In genomic region chr19:4487877-4488276, GRCm38 (mm10) we compare ENCODE assay signal across 24 mouse cellular contexts. TPM values are rescaled to one million over a fixed set of nuclear protein-coding genes. Genes with fewer than 3 reads are reported as not detected.
DNase-seq lines count a peak whose midpoint lies in the region; ATAC-seq lines count a peak whose summit lies in the region.
"Had no signal": no experiment of that assay in that cellular context is flagged by ENCODE, and none has a peak within 500 bp of the region (broad histone marks: within the 10 kb centered on the region; RNA-seq: fewer than 3 reads in every experiment).

No protein-coding gene starts in this region.

- no peaks in the 10 kb centered on the region for H3K36me3 ChIP-seq in heart, embryonic 15.5 days
- no peaks in the 10 kb centered on the region for H3K36me3 ChIP-seq in lung, embryonic 16.5 days (ENCODE audit: control insufficient read depth, insufficient read depth, low read length)
- no peaks in the 10 kb centered on the region for H3K36me3 ChIP-seq in forebrain, embryonic 10.5 days (replicated peaks)
- H3K36me3 ChIP-seq: embryonic facial prominence, embryonic 13.5 days; heart, embryonic 13.5 days; hindbrain, embryonic 10.5 days; liver, embryonic 15.5 days; stomach, embryonic 15.5 days had no signal

- peaks cover 12% of the 10 kb centered on the region for H3K4me1 ChIP-seq in heart, embryonic 15.5 days (replicated peaks)
- H3K4me1 ChIP-seq in lung, embryonic 16.5 days (replicated peaks; ENCODE audit: control insufficient read depth, insufficient read depth, low read length): peaks cover 12% of the 10 kb centered on the region
- H3K4me1 ChIP-seq in forebrain, embryonic 10.5 days: peaks cover 13% of the 10 kb centered on the region

- H3K9ac ChIP-seq in heart, embryonic 15.5 days: peak overlapping the region; percentile 19; the same call in 1 of the 2 replicates
- H3K9ac ChIP-seq in lung, embryonic 16.5 days (ENCODE audit: low read length): no peak overlapping the region
- H3K9ac ChIP-seq: embryonic facial prominence, embryonic 13.5 days; heart, embryonic 13.5 days; liver, embryonic 15.5 days; stomach, embryonic 15.5 days had no signal

- no peaks in the 10 kb centered on the region for H3K27me3 ChIP-seq in heart, embryonic 15.5 days
- H3K27me3 ChIP-seq in lung, embryonic 16.5 days (ENCODE audit: control insufficient read depth, insufficient read depth, low read depth, low read length): no peaks in the 10 kb centered on the region
- H3K27me3 ChIP-seq in forebrain, embryonic 10.5 days (ENCODE audit: poor library complexity, severe bottlenecking): no peaks in the 10 kb centered on the region
- H3K27me3 ChIP-seq: heart, embryonic 13.5 days; stomach, embryonic 15.5 days had no signal

- 40% methylated on average over 2 of the region's 2 CpGs for WGBS in heart, embryonic 15.5 days
- 30% methylated on average over 2 of the region's 2 CpGs for WGBS in lung, embryonic 16.5 days
- WGBS in forebrain, embryonic 10.5 days: 83% methylated on average over 2 of the region's 2 CpGs

- no peak overlapping the region for H3K4me2 ChIP-seq in heart, embryonic 15.5 days
- no peak overlapping the region for H3K4me2 ChIP-seq in lung, embryonic 16.5 days (ENCODE audit: low read depth, low read length)
- H3K4me2 ChIP-seq: embryonic facial prominence, embryonic 13.5 days; heart, embryonic 13.5 days; liver, embryonic 15.5 days; stomach, embryonic 15.5 days had no signal

- ATAC-seq in heart, embryonic 15.5 days (replicated peaks; ENCODE audit: insufficient number of reproducible peaks, insufficient read depth, low FRiP score, low read depth): no peak; the same call in 1 of the 2 replicates
- ATAC-seq in lung, embryonic 16.5 days (ENCODE audit: low read depth): peak; percentile 82
- 0 out of 2 replicates have a peak, but pooled peaks have one; percentile 26 for ATAC-seq in megakaryocyte-erythroid progenitor cell, adult 5-6 weeks (replicated peaks; ENCODE audit: low FRiP score, low TSS enrichment, poor library complexity, severe bottlenecking)
- ATAC-seq: forebrain, embryonic 16.5 days; hindbrain, postnatal 0 days; midbrain, embryonic 16.5 days had no signal

- H3K27ac ChIP-seq in heart, embryonic 15.5 days: no peak overlapping the region
- peak overlapping the region; percentile 62 for H3K27ac ChIP-seq in lung, embryonic 16.5 days (ENCODE audit: low read length)
- H3K27ac ChIP-seq in forebrain, embryonic 10.5 days: no peak overlapping the region
- H3K27ac ChIP-seq: embryonic facial prominence, embryonic 13.5 days; heart, embryonic 13.5 days; hindbrain, embryonic 10.5 days; hindbrain, postnatal 0 days; kidney, postnatal 0 days; liver, embryonic 15.5 days; stomach, embryonic 15.5 days had no signal

- DNase-seq in heart, adult 11 months: no peak
- DNase-seq in brain, adult 2 months (ENCODE audit: low read depth, low spot score): peak; percentile 68
- DNase-seq in gastrocnemius, adult 8-10 months (ENCODE audit: low spot score in 2 of 2): no peak
- no peak for DNase-seq in forebrain, embryonic 10.5 days (ENCODE audit: extremely low spot score, low spot score)
- DNase-seq: cerebellum, adult 8-10 months; kidney, adult 11 months; retina, postnatal 1 day; thymus, postnatal 14 days had no signal

- H3K9me3 ChIP-seq in heart, embryonic 15.5 days (replicated peaks): no peaks in the 10 kb centered on the region
- H3K9me3 ChIP-seq in lung, embryonic 16.5 days (ENCODE audit: control insufficient read depth, low read length): no peaks in the 10 kb centered on the region
- no peaks in the 10 kb centered on the region for H3K9me3 ChIP-seq in forebrain, embryonic 10.5 days
- H3K9me3 ChIP-seq: embryonic facial prominence, embryonic 13.5 days; heart, embryonic 13.5 days; hindbrain, embryonic 10.5 days; liver, embryonic 15.5 days; megakaryocyte, embryonic 14.5 days; stomach, embryonic 15.5 days had no signal

- no peak overlapping the region for H3K4me3 ChIP-seq in heart, embryonic 15.5 days
- no peak overlapping the region for H3K4me3 ChIP-seq in lung, embryonic 16.5 days (ENCODE audit: low read length)
- no peak overlapping the region for H3K4me3 ChIP-seq in forebrain, embryonic 10.5 days
- H3K4me3 ChIP-seq: embryonic facial prominence, embryonic 13.5 days; heart, embryonic 13.5 days; hindbrain, embryonic 10.5 days; liver, embryonic 15.5 days; megakaryocyte, embryonic 14.5 days; stomach, embryonic 15.5 days had no signal

RNA-seq across cellular contexts. Expression of gene 2010003K11Rik, which starts 10.5 kb away (rescaled TPM):
- polyA plus RNA-seq in heart, embryonic 15.5 days (2015; fragmentation: Nextera tagmentation; extraction: Ambion mirVana): not detected in 2 replicates
- polyA plus RNA-seq in lung, embryonic 16.5 days (2015; fragmentation: Nextera tagmentation; extraction: Ambion mirVana): not detected in 2 replicates
- not detected in 2 replicates for total RNA-seq in megakaryocyte-erythroid progenitor cell, adult 5-6 weeks (2014; fragmentation: Nextera tagmentation)
- total RNA-seq in megakaryocyte-erythroid progenitor cell, adult 5-6 weeks (2017): not detected in 2 replicates
- under 1 TPM in 3 of 4 experiments, not detected in 1; 0.22 to 0.25 (median 0.24) TPM for total RNA-seq in gastrocnemius, adult 8-10 months (2022)
- not detected in 2 replicates for polyA plus RNA-seq in forebrain, embryonic 10.5 days (2016; fragmentation: Nextera tagmentation; extraction: Ambion mirVana)
- total RNA-seq: hindbrain, postnatal 0 days; layer of hippocampus, postnatal 14 days had no signal
- polyA plus RNA-seq: cortical plate, adult 2 months; embryonic facial prominence, embryonic 13.5 days; forebrain, embryonic 16.5 days; heart, embryonic 13.5 days; limb, embryonic 14.5 days; midbrain, embryonic 16.5 days had no signal

RNA-seq across cellular contexts. Expression of gene Syt12, which starts 10.6 kb away (rescaled TPM):
- polyA plus RNA-seq in heart, embryonic 15.5 days (2015; fragmentation: Nextera tagmentation; extraction: Ambion mirVana): 0.68 and 0.98 TPM in 2 replicates
- polyA plus RNA-seq in lung, embryonic 16.5 days (2015; fragmentation: Nextera tagmentation; extraction: Ambion mirVana): 1.2 and 1.6 TPM in 2 replicates
- not detected in 2 replicates for total RNA-seq in megakaryocyte-erythroid progenitor cell, adult 5-6 weeks (2014; fragmentation: Nextera tagmentation)
- not detected in 2 replicates for total RNA-seq in megakaryocyte-erythroid progenitor cell, adult 5-6 weeks (2017)
- total RNA-seq in gastrocnemius, adult 8-10 months (2022): 1 to 10 TPM; 1.8 to 4.7 (median 2.2) TPM
- polyA plus RNA-seq in forebrain, embryonic 10.5 days (2016; fragmentation: Nextera tagmentation; extraction: Ambion mirVana): 2.5 and 3.0 TPM in 2 replicates

RNA-seq across cellular contexts. Expression of gene Pcx, which starts 22.4 kb away (rescaled TPM):
- 10.5 and 16.8 TPM in 2 replicates for polyA plus RNA-seq in heart, embryonic 15.5 days (2015; fragmentation: Nextera tagmentation; extraction: Ambion mirVana)
- polyA plus RNA-seq in lung, embryonic 16.5 days (2015; fragmentation: Nextera tagmentation; extraction: Ambion mirVana): 21.3 and 24.7 TPM in 2 replicates
- 4.8 and 11.0 TPM in 2 replicates for total RNA-seq in megakaryocyte-erythroid progenitor cell, adult 5-6 weeks (2014; fragmentation: Nextera tagmentation)
- total RNA-seq in megakaryocyte-erythroid progenitor cell, adult 5-6 weeks (2017): 2.9 and 3.9 TPM in 2 replicates
- total RNA-seq in gastrocnemius, adult 8-10 months (2022): 100 to 1,000 TPM in 2 of 4 experiments, 10 to 100 TPM in 2; 60.2 to 229 (median 114) TPM
- 17.0 and 18.5 TPM in 2 replicates for polyA plus RNA-seq in forebrain, embryonic 10.5 days (2016; fragmentation: Nextera tagmentation; extraction: Ambion mirVana)

RNA-seq across cellular contexts. Expression of gene Rhod, which starts 48.6 kb away (rescaled TPM):
- polyA plus RNA-seq in heart, embryonic 15.5 days (2015; fragmentation: Nextera tagmentation; extraction: Ambion mirVana): 22.6 and 28.1 TPM in 2 replicates
- 32.5 and 34.9 TPM in 2 replicates for polyA plus RNA-seq in lung, embryonic 16.5 days (2015; fragmentation: Nextera tagmentation; extraction: Ambion mirVana)
- 0.72 TPM in 1 of 2 replicates, not detected in the other for total RNA-seq in megakaryocyte-erythroid progenitor cell, adult 5-6 weeks (2014; fragmentation: Nextera tagmentation)
- not detected in 2 replicates for total RNA-seq in megakaryocyte-erythroid progenitor cell, adult 5-6 weeks (2017)
- total RNA-seq in gastrocnemius, adult 8-10 months (2022): under 1 TPM; 0.39 to 0.64 (median 0.55) TPM
- polyA plus RNA-seq in forebrain, embryonic 10.5 days (2016; fragmentation: Nextera tagmentation; extraction: Ambion mirVana): 20.8 and 23.2 TPM in 2 replicates
